Mouse (Mus musculus): Measurements from ENCODE around the gene Spata48.

Gene Spata48

DNA sequence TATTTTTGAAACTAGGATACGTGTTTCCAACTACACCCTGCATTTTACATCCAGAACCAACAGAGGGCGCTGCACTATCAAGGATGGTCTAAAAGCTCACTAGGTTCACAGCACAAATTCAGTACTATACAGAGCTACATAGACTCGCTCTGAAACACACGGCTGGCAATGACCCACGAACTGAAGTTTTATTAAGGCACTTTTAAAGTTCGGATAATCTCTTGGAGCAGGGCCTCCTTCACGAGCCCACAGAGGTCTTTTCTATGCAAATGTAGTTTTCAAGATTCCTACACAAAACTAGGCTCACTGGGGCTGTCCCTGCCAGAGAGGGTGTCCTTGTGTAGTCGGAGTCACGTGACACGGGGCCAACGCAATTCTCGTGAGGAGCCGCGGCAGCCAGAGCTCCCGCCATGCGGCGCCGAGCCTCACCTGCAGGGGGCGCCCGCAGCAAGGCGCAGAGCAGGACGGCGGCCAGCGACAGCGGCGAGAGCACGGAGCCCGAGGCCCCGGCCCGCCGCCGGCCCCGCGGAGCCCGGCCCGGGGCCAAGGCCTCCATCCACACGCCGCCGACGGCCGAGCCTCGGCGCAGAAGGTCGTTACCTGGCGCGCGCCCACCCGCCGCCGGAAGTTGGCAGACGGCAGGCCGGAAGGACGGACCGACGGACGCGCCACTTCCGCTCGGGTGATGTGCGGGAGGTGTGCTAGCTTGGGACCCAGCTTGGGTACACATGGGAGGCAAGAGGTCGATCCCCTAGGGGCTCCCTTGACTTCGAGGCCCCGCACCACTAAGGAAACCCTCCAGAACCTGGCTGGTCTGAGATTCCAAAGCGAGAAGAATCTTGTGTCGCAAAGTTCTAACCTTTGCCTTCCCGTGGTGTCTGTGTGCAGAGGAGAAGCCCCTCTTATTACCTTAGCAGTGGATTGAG, at the start of gene Spata48, which contains the start of gene Zpbp:
Gene Spata48, plus strand, starts transcription at position 460 of the 926 bp plus-strand sequence.
Gene Zpbp, minus strand, starts transcription at position 774 of the 926 bp plus-strand sequence.
- DNase-seq (ENCODE audit: low spot score in 2 of 2): peak; percentile 84 to 90

DNA sequence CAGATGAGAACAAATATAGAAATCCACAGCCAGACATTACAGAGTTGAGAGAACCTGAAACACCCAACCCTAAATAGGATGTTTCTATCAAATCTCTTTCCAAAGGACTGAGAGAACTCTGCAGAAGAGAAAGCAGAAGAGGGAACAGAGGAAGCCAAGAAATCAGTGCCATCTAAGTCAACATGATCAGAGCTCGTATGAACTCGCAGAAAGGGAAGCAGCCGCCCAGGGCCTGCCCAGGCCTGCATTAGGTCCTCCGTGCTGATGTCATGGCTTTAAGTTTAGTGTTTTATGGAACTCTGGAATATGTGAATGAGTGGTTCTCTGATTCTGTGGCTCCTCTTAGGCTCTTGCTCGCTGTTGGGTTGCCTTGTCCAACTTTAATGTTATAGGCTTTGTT, 47.7 kb upstream of the Spata48 start:
- DNase-seq (ENCODE audit: low spot score in 2 of 2): no peak

DNA sequence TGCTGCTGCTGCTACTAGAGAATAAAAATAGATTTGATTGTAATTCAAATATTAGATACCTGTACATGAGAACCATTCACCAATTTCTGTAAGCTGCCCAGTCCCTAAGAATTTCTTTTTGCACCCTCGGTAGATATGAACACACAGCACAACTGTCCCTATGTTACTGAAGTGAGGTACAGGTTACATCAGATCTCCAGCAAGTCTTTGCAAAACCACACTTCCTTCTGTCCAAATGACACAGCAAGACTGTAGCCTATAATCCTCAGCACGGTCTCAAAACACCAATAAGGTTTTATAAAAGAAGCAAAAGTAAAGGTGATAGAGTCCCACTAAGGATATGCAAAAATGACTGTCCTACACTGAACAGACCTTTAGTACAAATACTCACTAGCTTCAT, 44.5 kb upstream of the Spata48 start:
- DNase-seq (ENCODE audit: low spot score in 2 of 2): no peak

DNA sequence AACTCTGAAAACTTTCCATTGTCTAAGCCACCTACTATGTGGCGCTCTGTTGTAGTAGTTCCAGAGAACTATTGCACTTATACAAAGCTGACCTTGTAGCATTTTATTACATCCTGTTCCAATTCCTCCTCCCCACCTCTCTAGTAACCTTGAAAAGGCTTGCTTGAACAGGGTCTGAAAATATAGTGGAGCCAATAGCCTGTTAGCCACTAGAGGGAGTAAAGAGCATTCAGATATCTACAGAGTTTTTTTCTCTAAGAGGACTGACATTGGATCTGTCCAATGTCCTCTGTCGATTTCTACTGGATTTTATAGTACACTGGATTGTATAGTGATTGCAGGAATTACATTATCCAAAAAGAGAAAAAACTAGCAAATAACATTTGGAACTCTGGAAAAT, 6.9 kb upstream of the Spata48 start:
- no peak for DNase-seq (ENCODE audit: low spot score in 2 of 2)

DNA sequence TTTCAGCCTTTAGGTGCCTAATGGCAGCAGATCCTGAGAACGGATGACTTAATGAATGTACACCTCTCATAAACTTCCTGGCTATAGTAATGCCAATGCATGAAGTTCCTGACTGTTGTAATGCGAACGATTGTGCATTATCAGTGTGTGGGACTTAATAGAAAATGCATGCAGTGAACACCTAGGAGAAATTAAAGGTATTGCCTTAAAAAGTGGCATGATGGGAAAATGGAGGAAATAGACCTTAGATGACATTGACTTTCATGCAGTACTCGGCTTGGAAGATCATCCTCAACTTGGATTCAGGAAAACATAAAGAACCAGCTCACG, 632 bp downstream of the Spata48 start:
- DNase-seq (ENCODE audit: low spot score in 2 of 2): no peak

DNA sequence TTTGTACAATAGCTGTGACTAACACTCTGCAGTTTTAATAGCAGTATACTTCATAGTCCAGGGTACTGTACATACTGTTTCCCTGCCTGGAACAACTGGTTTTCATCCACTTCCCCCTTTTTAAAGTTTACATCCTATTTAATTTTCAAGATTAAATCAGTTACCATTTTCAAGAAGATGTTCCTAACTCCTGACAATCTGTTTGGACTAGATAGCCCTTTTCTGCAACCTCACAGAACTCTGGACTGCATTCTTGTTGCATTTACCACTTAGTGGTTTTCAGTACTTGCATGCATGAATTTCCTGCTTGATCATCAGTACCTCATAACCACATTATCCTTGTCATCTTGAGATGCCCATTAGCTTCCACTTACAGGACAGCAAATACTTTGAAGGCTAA, 7.0 kb downstream of the Spata48 start:
- no peak for DNase-seq (ENCODE audit: low spot score in 2 of 2)

DNA sequence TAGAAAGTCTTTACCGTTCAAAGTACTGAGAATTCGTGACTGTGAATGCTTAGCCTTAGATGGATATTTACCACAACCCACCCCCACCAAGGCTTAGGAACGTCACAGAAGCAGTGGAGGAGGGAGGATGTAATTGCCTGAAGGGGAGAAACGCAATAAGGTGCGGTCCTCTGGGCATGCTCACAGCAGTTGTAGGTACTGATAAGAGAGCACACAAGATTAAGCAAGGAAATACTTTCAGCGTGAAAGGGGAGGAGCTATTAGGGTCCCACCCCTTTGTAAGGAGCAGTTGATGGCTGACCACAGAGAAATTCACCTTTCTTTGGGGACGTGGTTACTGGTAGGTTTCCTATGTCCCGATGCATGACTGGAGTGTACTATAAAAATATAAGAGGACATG, 22.5 kb downstream of the Spata48 start:
- DNase-seq (ENCODE audit: low spot score in 2 of 2): no peak

DNA sequence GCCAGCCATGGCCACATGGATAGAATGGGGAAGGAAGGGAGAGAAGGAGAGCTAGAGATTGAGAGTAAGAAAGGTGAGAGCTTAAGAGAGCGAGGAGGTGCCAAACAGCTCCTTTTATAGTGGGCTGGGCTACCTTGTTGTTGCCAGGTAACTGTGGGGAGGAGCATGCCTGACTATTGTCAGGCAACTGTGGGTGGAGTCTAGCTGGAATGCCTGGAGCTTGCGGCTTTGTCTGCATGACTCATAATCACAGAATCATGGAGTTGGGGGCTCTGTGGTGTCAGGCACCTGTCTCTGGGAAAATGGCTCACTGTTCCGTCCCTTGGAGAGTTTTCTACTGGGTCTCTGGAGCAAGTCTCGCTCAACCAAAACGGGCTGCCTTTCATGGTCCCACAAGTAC, 30.1 kb downstream of the Spata48 start:
- DNase-seq (ENCODE audit: low spot score in 2 of 2): no peak

DNA sequence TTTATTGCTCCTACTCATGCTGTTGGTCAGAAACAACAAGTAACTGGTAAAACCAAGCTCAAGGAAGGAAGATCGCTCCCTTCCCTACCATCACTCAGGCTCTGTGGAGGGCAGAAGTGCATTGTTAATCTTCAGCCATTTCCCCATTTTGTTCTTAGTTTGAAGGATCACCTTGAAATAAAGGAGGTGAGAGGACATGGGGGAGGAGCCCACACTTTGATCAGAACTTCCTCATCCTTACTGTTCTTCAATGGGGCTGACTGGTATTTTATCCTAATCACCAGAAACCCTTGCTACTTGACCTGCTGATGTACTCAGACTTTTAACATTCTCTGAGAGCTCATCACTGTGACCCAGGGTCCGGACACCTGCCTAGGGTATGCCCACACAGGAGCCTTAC, 33.8 kb downstream of the Spata48 start:
- no peak for DNase-seq (ENCODE audit: low spot score in 2 of 2)

DNA sequence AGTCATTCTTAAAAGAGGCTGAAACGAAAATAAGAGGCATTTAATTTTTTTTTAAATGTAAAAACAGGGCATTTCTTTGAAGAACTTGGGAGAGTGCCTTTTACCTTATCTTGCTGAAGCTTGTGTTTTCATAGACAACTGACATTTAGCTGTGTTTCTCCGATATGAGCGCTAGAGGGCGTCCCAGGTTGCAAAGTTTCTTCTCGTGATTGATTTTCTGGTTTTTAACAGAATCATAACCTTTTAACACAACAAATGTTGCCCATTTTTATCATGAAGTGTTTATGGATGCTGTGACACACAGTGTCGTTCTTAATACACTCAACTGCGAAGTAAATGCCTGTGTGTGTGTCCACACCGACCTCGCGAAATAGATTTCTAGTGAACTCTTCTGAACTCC, 38.0 kb downstream of the Spata48 start:
- DNase-seq (ENCODE audit: low spot score in 2 of 2): peak; percentile 21 to 48

DNA sequence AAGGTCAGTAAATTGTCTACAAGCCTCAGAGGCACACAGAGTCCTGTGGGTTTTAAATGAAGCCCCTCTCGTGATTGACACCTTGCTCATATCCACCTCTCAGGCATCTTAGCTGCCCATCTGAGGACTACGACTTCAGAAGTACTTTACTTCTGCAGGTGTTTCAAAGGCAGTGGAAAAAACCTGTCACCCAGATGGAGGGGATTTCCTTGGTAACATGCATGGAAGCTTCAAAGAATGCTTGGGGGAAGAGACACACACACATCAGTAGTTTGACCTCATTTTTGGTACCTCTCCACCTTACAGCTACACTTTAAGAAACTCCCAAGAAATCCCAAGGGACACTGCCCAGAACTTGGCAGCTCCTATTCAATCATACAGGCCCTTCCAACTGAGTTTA, 44.3 kb downstream of the Spata48 start:
- no peak for DNase-seq (ENCODE audit: low spot score in 2 of 2)

DNA sequence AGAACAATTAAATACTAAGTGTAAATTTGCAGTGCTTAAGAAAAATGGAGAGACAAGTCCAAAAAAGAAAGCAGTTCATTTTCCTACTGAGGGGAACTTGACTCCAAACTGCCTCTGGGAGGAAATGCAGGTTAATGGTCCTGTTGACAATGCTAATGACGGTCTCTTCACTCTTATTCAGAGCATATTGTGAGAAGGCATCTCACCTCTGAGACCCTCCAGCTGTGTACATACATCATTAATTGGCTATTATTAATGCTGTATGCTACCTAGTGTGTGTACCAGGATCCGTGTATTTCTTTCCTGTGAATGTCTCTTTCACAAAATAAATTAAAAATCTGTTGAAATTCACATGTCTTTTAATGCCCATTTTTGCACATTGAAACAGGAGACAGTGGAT, 47.5 kb downstream of the Spata48 start:
- no peak for DNase-seq (ENCODE audit: low spot score in 2 of 2)

DNA sequence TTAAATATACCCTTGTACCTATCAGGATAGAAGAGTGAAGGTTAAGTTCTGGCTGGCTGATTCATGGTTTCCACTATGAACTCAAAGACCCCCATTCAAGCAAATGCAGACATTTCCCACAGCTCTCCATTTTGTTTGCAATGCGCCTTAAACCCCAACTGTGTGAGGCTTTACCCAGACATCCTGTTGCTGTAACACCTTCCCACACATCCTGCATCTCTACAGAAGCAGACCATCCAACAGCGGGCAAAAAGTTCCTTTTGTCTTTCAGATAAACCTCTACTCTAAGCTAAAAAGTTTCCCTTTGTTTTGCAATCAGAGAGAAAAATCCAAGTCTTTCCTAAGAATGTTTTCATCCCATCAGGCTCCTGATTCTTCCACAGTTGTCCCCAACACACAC, 50.2 kb downstream of the Spata48 start:
- no peak for DNase-seq (ENCODE audit: low spot score in 2 of 2)

DNA sequence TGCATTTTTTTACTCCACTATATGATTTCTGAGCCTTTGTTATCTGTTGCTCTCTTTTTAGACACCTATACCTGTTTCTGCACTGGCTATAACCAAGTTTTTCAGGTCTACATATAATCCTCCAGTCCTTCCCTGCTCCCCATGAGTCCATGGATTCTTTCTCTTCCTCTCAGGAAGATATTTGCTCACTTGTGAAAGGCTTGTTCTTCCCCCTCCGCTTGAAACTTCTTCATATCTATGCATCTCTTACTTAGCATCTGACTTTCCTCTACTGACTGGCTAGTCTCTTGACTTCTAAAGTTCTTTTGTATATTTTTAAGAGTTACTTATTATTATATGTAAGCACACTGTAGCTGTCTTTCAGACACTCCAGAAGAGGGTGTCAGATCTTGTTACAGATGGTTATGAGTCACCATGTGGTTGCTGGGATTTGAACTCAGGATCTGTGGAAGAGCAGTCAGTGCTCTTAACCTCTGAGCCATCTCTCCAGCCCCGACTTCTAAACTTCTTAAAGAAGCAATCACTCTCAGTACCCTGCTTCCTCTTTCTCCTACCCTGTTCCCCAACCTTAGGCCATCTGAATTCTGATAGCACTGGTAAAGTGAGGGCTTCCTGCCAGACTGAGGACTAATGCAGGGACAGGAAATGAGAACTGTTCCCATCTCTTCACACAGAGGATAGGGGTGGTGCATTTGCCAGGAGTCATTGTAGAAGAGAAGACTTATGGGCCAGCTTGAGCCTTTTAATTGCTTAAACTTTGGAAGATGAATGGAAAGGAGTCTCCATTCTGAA, 51.3 kb downstream of the Spata48 start:
- DNase-seq (ENCODE audit: low spot score in 2 of 2): no peak

DNA sequence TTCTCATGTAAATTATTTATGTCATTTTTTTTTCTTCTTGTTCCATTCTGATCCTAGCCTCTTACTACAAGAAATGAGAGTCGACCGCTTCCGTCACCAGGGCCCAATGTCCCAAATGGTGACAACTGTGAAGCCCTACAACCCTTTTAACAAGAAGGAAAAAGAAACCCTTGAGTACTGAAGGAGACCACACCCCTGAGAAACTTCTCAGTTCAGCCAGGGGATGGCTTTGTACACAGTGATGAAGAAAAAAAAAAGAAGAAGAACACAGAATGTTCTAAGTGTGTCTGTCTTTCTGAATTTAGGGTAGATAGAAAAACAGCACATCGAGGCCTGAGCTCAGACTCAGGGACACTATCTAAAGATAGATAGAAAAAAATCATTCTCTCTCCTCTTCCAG, 53.0 kb downstream of the Spata48 start:
- DNase-seq (ENCODE audit: low spot score in 2 of 2): no peak

DNA sequence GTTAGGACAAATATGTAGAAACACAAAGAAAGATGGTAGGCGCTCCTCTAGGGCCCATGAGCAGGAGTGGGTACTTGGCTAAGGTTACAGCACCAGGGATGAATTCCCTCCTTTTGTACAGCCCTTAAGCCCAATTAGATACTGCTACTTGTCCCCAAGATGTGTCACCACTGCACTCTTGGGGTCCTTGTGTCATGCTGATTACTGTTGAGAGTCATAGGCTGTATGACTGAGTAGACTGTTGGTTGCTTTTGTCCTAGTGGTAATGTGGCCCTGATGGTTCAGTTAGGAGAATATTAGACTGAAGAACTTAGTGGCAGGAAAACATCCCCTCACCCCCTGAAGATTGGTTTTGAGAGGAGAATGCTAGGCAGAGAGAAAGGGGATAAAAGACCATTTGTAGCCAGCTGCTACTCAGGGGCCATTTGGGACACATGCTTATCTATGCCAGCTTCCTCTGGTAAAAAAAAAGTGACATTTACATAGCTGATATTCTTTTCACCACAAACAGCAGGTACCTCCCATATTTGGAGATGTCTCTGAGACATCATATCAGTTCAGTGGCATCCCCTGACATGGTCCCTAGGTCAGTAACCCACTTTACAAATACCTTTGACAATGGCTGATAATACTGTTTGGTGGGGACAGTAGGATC, 56.0 kb downstream of the Spata48 start:
- DNase-seq (ENCODE audit: low spot score in 2 of 2): no peak

DNA sequence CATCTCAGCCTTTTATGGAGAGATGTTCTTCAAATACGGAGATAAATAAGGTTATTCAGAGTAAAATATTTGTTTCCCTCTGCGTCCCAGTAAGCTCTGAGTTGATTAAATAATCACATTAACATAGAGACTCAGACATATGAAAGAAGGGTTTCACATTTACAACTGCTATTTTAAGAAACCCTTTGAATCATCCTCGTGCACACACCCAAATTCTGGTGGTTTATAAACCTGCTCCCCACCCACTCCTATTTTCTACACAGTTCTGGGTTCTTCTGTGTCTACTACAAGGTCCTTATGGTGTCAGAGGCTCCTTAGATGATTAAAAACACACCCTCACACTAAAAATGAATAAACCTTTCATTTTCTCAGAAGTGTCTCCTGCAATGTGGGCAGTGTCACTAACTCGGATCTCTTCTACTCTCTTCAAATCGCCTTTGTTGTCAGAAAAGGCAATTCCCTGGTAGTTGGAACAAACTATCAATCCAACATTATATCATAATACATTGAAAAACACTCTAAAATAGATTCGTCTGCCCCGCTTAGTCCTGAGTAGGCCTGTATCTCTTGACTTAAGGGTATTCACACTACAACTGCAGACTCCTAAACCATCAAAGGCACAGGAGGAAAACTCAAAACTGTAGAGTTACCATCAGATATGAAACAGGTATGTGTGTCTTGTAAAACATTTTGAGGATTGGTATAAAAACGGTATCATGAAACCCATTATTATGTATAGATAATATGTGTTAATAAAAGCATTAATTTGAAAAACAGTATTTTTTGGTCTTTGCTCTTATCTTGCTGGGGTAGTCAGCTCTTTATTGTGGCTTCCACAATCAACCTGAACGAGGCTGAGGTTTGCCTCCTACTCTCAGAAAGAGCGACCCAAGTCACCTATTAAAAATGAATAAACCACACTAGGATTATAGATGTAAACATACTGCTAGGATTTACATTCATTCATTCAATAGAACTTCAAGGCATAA, 57.7 kb downstream of the Spata48 start:
- no peak for DNase-seq (ENCODE audit: low spot score in 2 of 2)

DNA sequence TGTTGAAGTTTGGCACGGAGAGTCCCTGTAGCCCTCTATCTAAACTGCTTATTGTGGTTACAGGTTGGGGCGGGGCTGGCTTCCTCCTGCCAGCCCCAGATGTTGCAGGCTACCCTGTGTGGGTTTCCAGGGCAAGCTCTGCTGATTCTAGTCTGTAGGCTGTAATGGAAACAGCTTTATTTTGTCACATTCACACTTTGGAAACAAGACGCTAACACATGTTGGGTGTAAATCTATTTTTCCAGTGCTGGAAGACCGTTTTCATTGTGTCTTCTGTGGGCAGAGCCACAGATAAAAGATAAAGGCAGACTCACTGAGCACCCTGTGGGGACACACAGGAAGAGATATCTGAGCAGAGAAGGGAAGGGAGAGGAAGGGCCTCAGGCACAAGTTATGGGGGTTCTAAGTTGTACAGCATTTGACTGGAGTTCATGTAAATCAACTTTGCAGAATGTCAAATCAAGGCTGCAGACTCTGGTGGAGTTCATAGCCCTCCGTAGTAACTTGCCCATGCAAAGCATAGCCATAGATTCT, 60.1 kb downstream of the Spata48 start:
- DNase-seq (ENCODE audit: low spot score in 2 of 2): peak in 1 of 2 experiments; percentile 18

DNA sequence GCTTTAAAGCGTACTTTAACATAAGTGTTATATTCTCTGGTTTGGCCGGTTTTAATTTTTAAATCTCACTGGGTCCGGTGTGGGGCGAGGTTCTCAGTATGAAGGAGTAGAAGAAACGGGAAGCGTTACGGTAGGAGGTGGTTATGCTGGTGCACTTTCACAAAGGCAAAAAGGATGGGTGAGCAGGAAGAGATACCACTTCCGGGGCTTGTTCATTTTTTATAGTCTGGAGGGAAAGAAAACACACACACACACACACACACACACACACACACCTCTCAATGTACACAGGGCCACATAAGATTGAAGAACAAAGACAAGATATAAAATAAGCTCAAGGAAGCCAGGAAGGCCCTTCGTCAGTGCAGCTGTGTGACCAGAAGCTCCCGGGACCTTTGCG, 66.9 kb downstream of the Spata48 start:
- DNase-seq (ENCODE audit: low spot score in 2 of 2): no peak

DNA sequence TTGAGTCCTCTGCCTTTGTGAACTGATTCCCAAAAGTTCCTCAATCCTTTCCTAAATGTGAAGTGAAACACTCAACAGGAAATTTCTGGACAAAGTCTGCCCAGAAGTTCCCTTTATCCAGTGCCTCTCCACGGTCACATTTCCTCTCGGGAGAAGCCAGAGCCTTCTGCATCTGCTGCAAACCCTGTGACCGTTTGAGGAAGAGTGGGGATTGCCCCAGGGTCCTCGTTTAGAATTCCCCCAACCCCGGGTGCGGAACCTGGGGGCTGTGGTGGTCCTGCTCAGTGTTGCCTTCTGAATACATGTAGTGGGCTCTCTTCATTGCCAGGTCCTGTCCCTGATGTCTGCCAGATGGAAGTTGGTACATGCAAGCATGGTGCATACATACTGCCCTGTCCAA, 67.3 kb downstream of the Spata48 start:
- DNase-seq (ENCODE audit: low spot score in 2 of 2): no peak

DNA sequence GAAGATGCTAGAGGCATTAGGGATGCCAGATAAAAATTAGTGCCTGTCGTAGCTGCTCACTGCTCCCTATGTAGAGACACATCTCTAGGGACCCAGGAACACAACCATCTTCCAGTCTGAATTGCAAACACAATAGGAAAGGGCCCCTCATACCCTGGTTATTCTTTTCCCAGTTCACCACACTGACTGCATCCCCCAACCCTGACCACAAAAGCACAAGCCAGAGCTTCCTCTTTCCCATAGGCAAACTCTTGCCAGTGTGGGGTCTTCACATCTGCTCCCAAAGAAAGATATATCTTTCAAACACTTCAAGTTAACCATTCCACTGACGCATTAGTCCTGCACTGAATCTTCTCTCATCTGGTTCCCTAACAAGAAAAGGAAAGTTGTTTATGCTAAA, 68.2 kb downstream of the Spata48 start:
- DNase-seq (ENCODE audit: low spot score in 2 of 2): no peak

Data from spleen, postnatal 14 days (tissue).